Mouse (Mus musculus) right cerebral cortex, postnatal 10 days (tissue): ENCODE measurements around the gene E2f2.

ENCODE experiments used
- DNase-seq, 2 experiments: peaks; one replicate each; pipeline ENCODE4 v3.0.0; 2021; ENCODE audit warnings: low spot score in 2 of 2

The E2f2 gene

GRCm38 (mm10) chr4:136144927-136145292, 27.3 kb upstream of the E2f2 start:
- DNase-seq, result no peak

GRCm38 (mm10) chr4:136145362-136145885, 26.8 kb upstream of the E2f2 start:
- DNase-seq, result no peak

- no peak for DNase-seq
Observed at GRCm38 (mm10) chr4:136145991-136146711, 26.0 kb upstream of the E2f2 start.

- no peak for DNase-seq
Observed at GRCm38 (mm10) chr4:136146712-136147154, 25.5 kb upstream of the E2f2 start.

GRCm38 (mm10) chr4:136147436-136148135, 24.6 kb upstream of the E2f2 start:
- DNase-seq, result peak; percentile 78 to 80

- no peak for DNase-seq
Observed at GRCm38 (mm10) chr4:136148342-136149044, 23.7 kb upstream of the E2f2 start.

- no peak for DNase-seq
Observed at GRCm38 (mm10) chr4:136149045-136149379, 23.2 kb upstream of the E2f2 start.

GRCm38 (mm10) chr4:136149734-136150133, 22.5 kb upstream of the E2f2 start:
- no peak for DNase-seq

GRCm38 (mm10) chr4:136150596-136150995, 21.6 kb upstream of the E2f2 start:
- DNase-seq, result no peak

GRCm38 (mm10) chr4:136152821-136153220, 19.4 kb upstream of the E2f2 start:
- DNase-seq, result no peak

GRCm38 (mm10) chr4:136154462-136154861, 17.7 kb upstream of the E2f2 start:
- DNase-seq, result no peak

GRCm38 (mm10) chr4:136158498-136158897, 13.7 kb upstream of the E2f2 start:
- no peak for DNase-seq

GRCm38 (mm10) chr4:136159802-136160397, 12.3 kb upstream of the E2f2 start:
- peak; percentile 78 to 83 for DNase-seq

- peak; percentile 87 to 89 for DNase-seq
Observed at GRCm38 (mm10) chr4:136163448-136163847, 8.7 kb upstream of the E2f2 start.

GRCm38 (mm10) chr4:136164981-136165380, 7.2 kb upstream of the E2f2 start:
- no peak for DNase-seq

- DNase-seq, result no peak
Observed at GRCm38 (mm10) chr4:136167701-136168100, 4.5 kb upstream of the E2f2 start.

GRCm38 (mm10) chr4:136170401-136170800, 1.8 kb upstream of the E2f2 start:
- no peak for DNase-seq

- no peak for DNase-seq
Observed at GRCm38 (mm10) chr4:136171455-136171854, 739 bp upstream of the E2f2 start.

GRCm38 (mm10) chr4:136172542-136173209, 482 bp downstream of the E2f2 start:
- DNase-seq, result peak in 1 of 2 experiments; percentile 69

GRCm38 (mm10) chr4:136173210-136173715, 1.1 kb downstream of the E2f2 start:
- no peak for DNase-seq
